Comparison of ENCODE assay signal across 9 mouse cellular contexts in the genomic region with DNA sequence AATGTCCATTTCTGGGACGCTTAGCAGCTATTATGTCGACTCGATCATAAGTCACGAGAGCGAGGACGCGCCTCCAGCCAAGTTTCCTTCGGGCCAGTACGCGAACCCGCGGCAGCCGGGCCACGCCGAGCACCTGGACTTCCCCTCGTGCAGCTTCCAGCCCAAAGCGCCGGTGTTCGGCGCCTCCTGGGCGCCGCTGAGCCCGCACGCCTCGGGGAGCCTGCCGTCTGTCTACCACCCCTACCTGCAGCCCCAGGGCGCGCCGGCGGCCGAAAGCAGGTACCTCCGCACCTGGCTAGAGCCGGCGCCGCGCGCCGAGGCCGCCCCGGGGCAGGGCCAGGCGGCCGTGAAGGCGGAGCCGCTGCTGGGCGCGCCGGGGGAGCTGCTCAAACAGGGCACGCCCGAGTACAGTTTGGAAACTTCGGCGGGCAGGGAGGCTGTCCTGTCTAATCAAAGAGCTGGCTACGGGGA. TPM values are rescaled to one million over a fixed set of nuclear protein-coding genes. Genes with fewer than 3 reads are reported as not detected.
DNase-seq lines count a peak whose midpoint lies in the region; ATAC-seq and TF ChIP-seq lines count a peak whose summit lies in the region.
"Had no signal": no experiment of that assay in that cellular context is flagged by ENCODE, and none has a peak within 500 bp of the region (broad histone marks: within the 10 kb centered on the region; RNA-seq: fewer than 3 reads in every experiment).

No protein-coding gene starts in this region.

- under 1% methylated on average over 52 of the region's 52 CpGs for WGBS in heart, embryonic 13.5 days
- under 1% methylated on average over 52 of the region's 52 CpGs for WGBS in intestine, postnatal 0 days

- no peaks in the 10 kb centered on the region for H3K9me3 ChIP-seq in heart, embryonic 13.5 days
- no peaks in the 10 kb centered on the region for H3K9me3 ChIP-seq in intestine, postnatal 0 days (ENCODE audit: control insufficient read depth)

- peaks cover 19% of the 10 kb centered on the region for H3K4me1 ChIP-seq in heart, embryonic 13.5 days
- H3K4me1 ChIP-seq in intestine, postnatal 0 days (replicated peaks; ENCODE audit: control insufficient read depth, insufficient read depth, low read length) = no peaks in the 10 kb centered on the region; the same call in 1 of the 2 replicates

- H3K4me3 ChIP-seq in heart, embryonic 13.5 days = peak overlapping the region; percentile 43
- H3K4me3 ChIP-seq in intestine, postnatal 0 days (ENCODE audit: low read depth, low read length) = peak overlapping the region; percentile 41

- peak overlapping the region; percentile 55 for H3K4me2 ChIP-seq in heart, embryonic 13.5 days
- H3K4me2 ChIP-seq in intestine, postnatal 0 days (replicated peaks; ENCODE audit: low read depth) = peak overlapping the region; percentile 56

- H3K27ac ChIP-seq in heart, embryonic 13.5 days (replicated peaks) = no peak overlapping the region
- peak overlapping the region; percentile 62 for H3K27ac ChIP-seq in intestine, postnatal 0 days (ENCODE audit: low read depth, low read length)

- peaks cover 99% of the 10 kb centered on the region for H3K27me3 ChIP-seq in heart, embryonic 13.5 days (replicated peaks)
- peaks cover 100% of the 10 kb centered on the region for H3K27me3 ChIP-seq in intestine, postnatal 0 days (replicated peaks; ENCODE audit: control insufficient read depth, insufficient read depth, low read length)

- H3K36me3 ChIP-seq in heart, embryonic 13.5 days = no peaks in the 10 kb centered on the region
- no peaks in the 10 kb centered on the region for H3K36me3 ChIP-seq in intestine, postnatal 0 days (ENCODE audit: control insufficient read depth, insufficient read depth)
- H3K36me3 ChIP-seq: G1E had no signal

- DNase-seq in heart, adult 18-20 months = no peak
- DNase-seq in R1 (ENCODE audit: low read depth, low spot score) = peak; percentile 59
- DNase-seq in cerebellum, adult 11-12 months = no peak
- no peak for DNase-seq in frontal cortex, postnatal 14 days (ENCODE audit: low spot score in 2 of 2)

- H3K9ac ChIP-seq in heart, embryonic 13.5 days = no peak overlapping the region
- H3K9ac ChIP-seq in intestine, postnatal 0 days (ENCODE audit: low read depth, low read length) = 0 out of 2 replicates have a peak overlapping the region, but pooled peaks have one; percentile 17

- TF ChIP-seq CTCF in intestine, postnatal 0 days (IDR thresholded peaks at IDR 0.05; ENCODE audit: low read depth) = no peak

- ATAC-seq in heart, embryonic 13.5 days (ENCODE audit: extremely low read depth, insufficient number of reproducible peaks, low FRiP score, low TSS enrichment) = 0 out of 2 replicates have a peak, but pooled peaks have one; percentile 25
- peak; percentile 66 for ATAC-seq in intestine, postnatal 0 days
- 0 out of 2 replicates have a peak, but pooled peaks have one; percentile 51 for ATAC-seq in megakaryocyte-erythroid progenitor cell, adult 5-6 weeks (replicated peaks; ENCODE audit: low FRiP score, low TSS enrichment, poor library complexity, severe bottlenecking)
- ATAC-seq in granulocyte monocyte progenitor cell, adult 5-6 weeks (replicated peaks; ENCODE audit: poor library complexity, severe bottlenecking) = no peak

RNA-seq across cellular contexts. Expression of a gene that starts 0.3 kb away (rescaled TPM):
- polyA plus RNA-seq in heart, embryonic 13.5 days (2015; fragmentation: Nextera tagmentation; extraction: Ambion mirVana) = 0.06 TPM in 1 of 2 replicates, not detected in the other
- total RNA-seq in heart, adult 18-20 months (2021) = not detected
- polyA plus RNA-seq in intestine, postnatal 0 days (2015; fragmentation: Nextera tagmentation; extraction: Ambion mirVana) = 0.37 and 1.5 TPM in 2 replicates
- total RNA-seq in megakaryocyte-erythroid progenitor cell, adult 5-6 weeks (2014; fragmentation: Nextera tagmentation) = not detected in 2 replicates
- total RNA-seq in megakaryocyte-erythroid progenitor cell, adult 5-6 weeks (2017) = not detected in 2 replicates
- not detected in 2 replicates for total RNA-seq in granulocyte monocyte progenitor cell, adult 5-6 weeks (2014; fragmentation: Nextera tagmentation)
- not detected in 2 replicates for total RNA-seq in granulocyte monocyte progenitor cell, adult 5-6 weeks (2017)
- total RNA-seq: G1E had no signal
- polyA plus RNA-seq: G1E had no signal

RNA-seq across cellular contexts. Expression of a gene that starts 10.1 kb away (rescaled TPM):
- polyA plus RNA-seq in heart, embryonic 13.5 days (2015; fragmentation: Nextera tagmentation; extraction: Ambion mirVana) = not detected in 2 replicates
- total RNA-seq in heart, adult 18-20 months (2021) = not detected
- 1.0 and 1.1 TPM in 2 replicates for polyA plus RNA-seq in intestine, postnatal 0 days (2015; fragmentation: Nextera tagmentation; extraction: Ambion mirVana)
- not detected in 2 replicates for total RNA-seq in megakaryocyte-erythroid progenitor cell, adult 5-6 weeks (2014; fragmentation: Nextera tagmentation)
- not detected in 2 replicates for total RNA-seq in megakaryocyte-erythroid progenitor cell, adult 5-6 weeks (2017)
- not detected in 2 replicates for total RNA-seq in granulocyte monocyte progenitor cell, adult 5-6 weeks (2014; fragmentation: Nextera tagmentation)
- not detected in 2 replicates for total RNA-seq in granulocyte monocyte progenitor cell, adult 5-6 weeks (2017)

RNA-seq across cellular contexts. Expression of a gene that starts 14.8 kb away (rescaled TPM):
- 0.11 and 0.25 TPM in 2 replicates for polyA plus RNA-seq in heart, embryonic 13.5 days (2015; fragmentation: Nextera tagmentation; extraction: Ambion mirVana)
- not detected for total RNA-seq in heart, adult 18-20 months (2021)
- 7.6 and 8.5 TPM in 2 replicates for polyA plus RNA-seq in intestine, postnatal 0 days (2015; fragmentation: Nextera tagmentation; extraction: Ambion mirVana)
- total RNA-seq in megakaryocyte-erythroid progenitor cell, adult 5-6 weeks (2014; fragmentation: Nextera tagmentation) = not detected in 2 replicates
- total RNA-seq in megakaryocyte-erythroid progenitor cell, adult 5-6 weeks (2017) = not detected in 2 replicates
- not detected in 2 replicates for total RNA-seq in granulocyte monocyte progenitor cell, adult 5-6 weeks (2014; fragmentation: Nextera tagmentation)
- total RNA-seq in granulocyte monocyte progenitor cell, adult 5-6 weeks (2017) = not detected in 2 replicates
- total RNA-seq: G1E had no signal
- polyA plus RNA-seq: G1E had no signal

RNA-seq across cellular contexts. Expression of a gene that starts 20.7 kb away (rescaled TPM):
- 1.4 and 2.0 TPM in 2 replicates for polyA plus RNA-seq in heart, embryonic 13.5 days (2015; fragmentation: Nextera tagmentation; extraction: Ambion mirVana)
- not detected for total RNA-seq in heart, adult 18-20 months (2021)
- polyA plus RNA-seq in intestine, postnatal 0 days (2015; fragmentation: Nextera tagmentation; extraction: Ambion mirVana) = 5.7 and 6.4 TPM in 2 replicates
- total RNA-seq in megakaryocyte-erythroid progenitor cell, adult 5-6 weeks (2014; fragmentation: Nextera tagmentation) = not detected in 2 replicates
- 0.72 TPM in 1 of 2 replicates, not detected in the other for total RNA-seq in megakaryocyte-erythroid progenitor cell, adult 5-6 weeks (2017)
- total RNA-seq in granulocyte monocyte progenitor cell, adult 5-6 weeks (2014; fragmentation: Nextera tagmentation) = not detected in 2 replicates
- not detected in 2 replicates for total RNA-seq in granulocyte monocyte progenitor cell, adult 5-6 weeks (2017)
- total RNA-seq: G1E had no signal

RNA-seq across cellular contexts. Expression of a gene that starts 31.6 kb away (rescaled TPM):
- polyA plus RNA-seq in heart, embryonic 13.5 days (2015; fragmentation: Nextera tagmentation; extraction: Ambion mirVana) = 3.8 and 5.5 TPM in 2 replicates
- total RNA-seq in heart, adult 18-20 months (2021) = under 1 TPM; 0.12 to 0.21 TPM
- 14.7 and 15.8 TPM in 2 replicates for polyA plus RNA-seq in intestine, postnatal 0 days (2015; fragmentation: Nextera tagmentation; extraction: Ambion mirVana)
- total RNA-seq in megakaryocyte-erythroid progenitor cell, adult 5-6 weeks (2014; fragmentation: Nextera tagmentation) = not detected in 2 replicates
- total RNA-seq in megakaryocyte-erythroid progenitor cell, adult 5-6 weeks (2017) = not detected in 2 replicates
- total RNA-seq in granulocyte monocyte progenitor cell, adult 5-6 weeks (2014; fragmentation: Nextera tagmentation) = not detected in 2 replicates
- 0.05 TPM in 1 of 2 replicates, not detected in the other for total RNA-seq in granulocyte monocyte progenitor cell, adult 5-6 weeks (2017)
